ENCODE assay signal across 39 mouse cellular contexts in the genomic region with DNA sequence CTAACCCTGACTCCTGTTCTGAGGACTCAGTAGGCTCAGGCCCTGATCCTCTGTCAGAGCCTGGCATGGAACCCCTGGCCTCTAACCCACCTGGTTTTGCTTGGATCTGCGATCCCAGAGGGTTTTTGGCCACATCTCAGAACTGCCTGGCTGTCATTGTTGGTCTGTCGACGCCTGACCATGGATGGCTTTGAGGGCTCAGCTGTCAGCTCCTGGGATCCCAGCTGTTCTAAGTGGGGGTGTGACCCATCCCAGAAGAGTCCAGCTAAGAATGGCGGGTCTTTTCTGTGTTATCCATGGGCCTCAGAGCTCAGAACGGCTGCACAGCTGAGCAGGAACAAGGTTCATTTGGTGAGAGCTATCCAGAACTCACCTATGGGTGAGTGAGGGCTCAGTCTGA. TPM values are rescaled to one million over a fixed set of nuclear protein-coding genes. Genes with fewer than 3 reads are reported as not detected.
"Had no signal": no experiment of that assay in that cellular context is flagged by ENCODE, and none has a peak within 500 bp of the region (broad histone marks: within the 10 kb centered on the region; RNA-seq: fewer than 3 reads in every experiment).

No protein-coding gene starts in this region.

- H3K9ac ChIP-seq: heart, embryonic 12.5 days; heart, embryonic 13.5 days; heart, embryonic 15.5 days; hindbrain, embryonic 12.5 days; hindbrain, embryonic 13.5 days; hindbrain, embryonic 14.5 days; hindbrain, embryonic 15.5 days; intestine, embryonic 15.5 days; kidney, embryonic 15.5 days had no signal

- ATAC-seq: hindbrain, embryonic 16.5 days; hindbrain, postnatal 0 days; inflammation-experienced regulatory T-cells, adult 6 months; intestine, embryonic 15.5 days; intestine, embryonic 16.5 days; intestine, postnatal 0 days had no signal

- H3K27ac ChIP-seq: heart, embryonic 10.5 days; heart, embryonic 13.5 days; heart, embryonic 15.5 days; hindbrain, embryonic 10.5 days; hindbrain, embryonic 12.5 days; hindbrain, embryonic 13.5 days; hindbrain, embryonic 14.5 days; hindbrain, embryonic 15.5 days; hindbrain, postnatal 0 days; intestine, embryonic 15.5 days; kidney, embryonic 15.5 days; kidney, postnatal 0 days; layer of hippocampus, adult 2 months had no signal

- H3K36me3 ChIP-seq: heart, embryonic 10.5 days; heart, embryonic 12.5 days; heart, embryonic 13.5 days; heart, embryonic 15.5 days; hindbrain, embryonic 10.5 days; hindbrain, embryonic 12.5 days; hindbrain, embryonic 13.5 days; hindbrain, embryonic 15.5 days; intestine, embryonic 15.5 days; kidney, embryonic 15.5 days had no signal

- H3K4me3 ChIP-seq: heart, embryonic 10.5 days; heart, embryonic 12.5 days; heart, embryonic 13.5 days; heart, embryonic 15.5 days; hindbrain, embryonic 10.5 days; hindbrain, embryonic 12.5 days; hindbrain, embryonic 13.5 days; hindbrain, embryonic 15.5 days; intestine, embryonic 15.5 days; kidney, embryonic 15.5 days; layer of hippocampus, adult 2 months had no signal

- H3K9me3 ChIP-seq: heart, embryonic 10.5 days; heart, embryonic 12.5 days; heart, embryonic 13.5 days; heart, embryonic 15.5 days; hindbrain, embryonic 10.5 days; hindbrain, embryonic 12.5 days; hindbrain, embryonic 13.5 days; hindbrain, embryonic 15.5 days; intestine, embryonic 15.5 days; kidney, embryonic 15.5 days had no signal

- H3K4me2 ChIP-seq: heart, embryonic 11.5 days; heart, embryonic 12.5 days; heart, embryonic 13.5 days; heart, embryonic 15.5 days; hindbrain, embryonic 12.5 days; hindbrain, embryonic 13.5 days; hindbrain, embryonic 14.5 days; hindbrain, embryonic 15.5 days; intestine, embryonic 15.5 days; kidney, embryonic 15.5 days had no signal

- DNase-seq: heart, postnatal 10 days; heart, postnatal 14 days; heart, postnatal 36 days; heart, postnatal 4 days; kidney, adult 11 months; kidney, adult 18-20 months; kidney, adult 2 months; kidney, adult 8-10 months; kidney, adult 9 months; kidney, postnatal 10 days; kidney, postnatal 14 days; kidney, postnatal 25 days; kidney, postnatal 36 days; kidney, postnatal 4 days; layer of hippocampus, adult 9-11 months; layer of hippocampus, postnatal 36 days had no signal

RNA-seq across cellular contexts. Expression of a gene that starts 4.7 kb away (rescaled TPM):
- total RNA-seq: hematopoietic stem cell, adult 5-6 weeks had no signal
- polyA plus RNA-seq: heart, embryonic 10.5 days; heart, embryonic 12.5 days; heart, embryonic 16.5 days; inflammation-experienced regulatory T-cells, adult 6 months; intestine, embryonic 16.5 days had no signal

RNA-seq across cellular contexts. Expression of a gene that starts 32.3 kb away (rescaled TPM):
- total RNA-seq: hematopoietic stem cell, adult 5-6 weeks had no signal

RNA-seq across cellular contexts. Expression of a gene that starts 33.8 kb away (rescaled TPM):
- total RNA-seq: heart, postnatal 10 days; heart, postnatal 14 days; heart, postnatal 25 days; heart, postnatal 36 days; heart, postnatal 4 days; hematopoietic stem cell, adult 5-6 weeks had no signal
- polyA plus RNA-seq: heart, embryonic 13.5 days; intestine, embryonic 16.5 days; intestine, postnatal 0 days; kidney, adult 2 months; large intestine, adult 2 months had no signal
